Mouse (Mus musculus): ENCODE results near the gene Ube2o. TPM values are rescaled to one million over a fixed set of nuclear protein-coding genes. Genes with fewer than 3 reads are reported as not detected.
"Not testable (repeated sequence)": the region's sequence is repeated elsewhere in the genome, so short reads cannot be mapped to it uniquely, and the experiment has no call there.

Gene Ube2o
- polyA plus RNA-seq, 1 experiment from 2014 or later, result 8.8 TPM

GRCm38 (mm10) chr11:116494474-116495174, 86.6 kb downstream of the Ube2o start:
- Histone ChIP-seq H3K36me3 (no peaks in the 10 kb centered on the region), H3K4me3 (replicated peaks) (no peak overlapping the region), H3K4me2 (replicated peaks) (0 out of 2 replicates have a peak overlapping the region, but pooled peaks have one; percentile 6), H3K27ac (peak overlapping the region; percentile 92), H3K9me3 (no peaks in the 10 kb centered on the region), H3K27me3 (replicated peaks) (no peaks in the 10 kb centered on the region), H3K4me1 (replicated peaks) (peaks cover 15% of the 10 kb centered on the region; the same call in 1 of the 2 replicates), H3K9ac (no peak overlapping the region)
- peak; percentile 31 for ATAC-seq
- WGBS, result 35% methylated on average over 13 of the region's 13 CpGs

- no peak within 1 kb of the TSS for H3K9ac ChIP-seq
- 33% methylated on average over 4 of the region's 4 CpGs for WGBS
- peaks cover 20% of the 10 kb centered on the region; the same call in 1 of the 2 replicates for H3K4me1 ChIP-seq (replicated peaks)
- no peaks in the 10 kb centered on the region for H3K9me3 ChIP-seq
- H3K4me2 ChIP-seq (replicated peaks), result 0 out of 2 replicates have a peak within 1 kb of the TSS, but pooled peaks have one; percentile 6
- H3K27me3 ChIP-seq (replicated peaks), result no peaks in the 10 kb centered on the region
- no peak within 1 kb of the TSS for H3K4me3 ChIP-seq (replicated peaks)
- H3K36me3 ChIP-seq, result no peaks in the 10 kb centered on the region
- H3K27ac ChIP-seq, result peak within 1 kb of the TSS; percentile 92
- no peak for ATAC-seq
These were observed 87.4 kb downstream of the Ube2o start, which contains the start of gene Prpsap1 for GRCm38 (mm10) chr11:116493795-116494252. Gene Prpsap1 (minus strand): TSS chr11:116494202.

GRCm38 (mm10) chr11:116493191-116493590, 88.1 kb downstream of the Ube2o start:
- peaks cover 18% of the 10 kb centered on the region; the same call in 1 of the 2 replicates for H3K4me1 ChIP-seq (replicated peaks)
- no peak for ATAC-seq
- WGBS, result 66% methylated on average over 5 of the region's 5 CpGs
- H3K9ac ChIP-seq, result no peak overlapping the region
- no peaks in the 10 kb centered on the region for H3K27me3 ChIP-seq (replicated peaks)
- H3K27ac ChIP-seq, result no peak overlapping the region
- no peak overlapping the region for H3K4me3 ChIP-seq (replicated peaks)
- no peaks in the 10 kb centered on the region for H3K36me3 ChIP-seq
- H3K4me2 ChIP-seq (replicated peaks), result no peak overlapping the region
- H3K9me3 ChIP-seq, result no peaks in the 10 kb centered on the region

- not testable (repeated sequence) for H3K36me3 ChIP-seq; H3K9me3 ChIP-seq; ATAC-seq; H3K9ac ChIP-seq; H3K27me3 ChIP-seq (replicated peaks); H3K27ac ChIP-seq; H3K4me3 ChIP-seq (replicated peaks); H3K4me2 ChIP-seq (replicated peaks)
- WGBS, result 74% methylated on average over 1 of the region's 1 CpGs
- peaks cover 18% of the 10 kb centered on the region; the same call in 1 of the 2 replicates for H3K4me1 ChIP-seq (replicated peaks)
These were observed 88.7 kb downstream of the Ube2o start for GRCm38 (mm10) chr11:116492507-116492906.

- Histone ChIP-seq H3K27ac (peak overlapping the region; percentile 96), H3K4me1 (replicated peaks) (peaks cover 18% of the 10 kb centered on the region; the same call in 1 of the 2 replicates), H3K4me2 (replicated peaks) (peak overlapping the region; percentile 69), H3K9me3 (no peaks in the 10 kb centered on the region), H3K36me3 (peaks cover 10% of the 10 kb centered on the region), H3K27me3 (replicated peaks) (no peaks in the 10 kb centered on the region), H3K4me3 (replicated peaks) (no peak overlapping the region), H3K9ac (no peak overlapping the region)
- ATAC-seq, result no peak
- WGBS, result 60% methylated on average over 6 of the region's 6 CpGs
These were observed 89.9 kb downstream of the Ube2o start for GRCm38 (mm10) chr11:116491338-116491737.

GRCm38 (mm10) chr11:116490232-116491107, 90.8 kb downstream of the Ube2o start:
- no peaks in the 10 kb centered on the region for H3K27me3 ChIP-seq (replicated peaks)
- peak; percentile 92 for ATAC-seq
- under 1% methylated on average over 62 of the region's 62 CpGs for WGBS
- peak overlapping the region; percentile 69 for H3K4me2 ChIP-seq (replicated peaks)
- peaks cover 18% of the 10 kb centered on the region; the same call in 1 of the 2 replicates for H3K4me1 ChIP-seq (replicated peaks)
- H3K27ac ChIP-seq, result peak overlapping the region; percentile 96
- H3K9ac ChIP-seq, result peak overlapping the region; percentile 92
- H3K4me3 ChIP-seq (replicated peaks), result peak overlapping the region; percentile 99
- peaks cover 13% of the 10 kb centered on the region for H3K36me3 ChIP-seq
- no peaks in the 10 kb centered on the region for H3K9me3 ChIP-seq

GRCm38 (mm10) chr11:116489771-116490231, 91.4 kb downstream of the Ube2o start:
- Histone ChIP-seq H3K27me3 (replicated peaks) (no peaks in the 10 kb centered on the region), H3K9me3 (no peaks in the 10 kb centered on the region), H3K4me2 (replicated peaks) (peak overlapping the region; percentile 69), H3K4me3 (replicated peaks) (peak overlapping the region; percentile 99), H3K27ac (peak overlapping the region; percentile 96), H3K9ac (peak overlapping the region; percentile 92), H3K4me1 (replicated peaks) (peaks cover 12% of the 10 kb centered on the region; the same call in 1 of the 2 replicates), H3K36me3 (peaks cover 19% of the 10 kb centered on the region)
- peak; percentile 46 for ATAC-seq
- under 1% methylated on average over 39 of the region's 39 CpGs for WGBS

GRCm38 (mm10) chr11:116488693-116489375, 92.4 kb downstream of the Ube2o start:
- WGBS, result 63% methylated on average over 14 of the region's 14 CpGs
- Histone ChIP-seq H3K9ac (peak overlapping the region; percentile 92), H3K4me2 (replicated peaks) (peak overlapping the region; percentile 69), H3K36me3 (peaks cover 26% of the 10 kb centered on the region), H3K27ac (peak overlapping the region; percentile 96; the same call in 1 of the 2 replicates), H3K4me3 (replicated peaks) (peak overlapping the region; percentile 99), H3K27me3 (replicated peaks) (no peaks in the 10 kb centered on the region), H3K9me3 (no peaks in the 10 kb centered on the region), H3K4me1 (replicated peaks) (peaks cover 12% of the 10 kb centered on the region; the same call in 1 of the 2 replicates)
- no peak for ATAC-seq

GRCm38 (mm10) chr11:116488207-116488606, 93.0 kb downstream of the Ube2o start:
- H3K36me3 ChIP-seq, result peaks cover 30% of the 10 kb centered on the region
- no peak overlapping the region for H3K9ac ChIP-seq
- no peaks in the 10 kb centered on the region for H3K9me3 ChIP-seq
- peaks cover 12% of the 10 kb centered on the region; the same call in 1 of the 2 replicates for H3K4me1 ChIP-seq (replicated peaks)
- no peak overlapping the region for H3K4me3 ChIP-seq (replicated peaks)
- H3K27me3 ChIP-seq (replicated peaks), result no peaks in the 10 kb centered on the region
- no peak overlapping the region for H3K4me2 ChIP-seq (replicated peaks)
- no peak overlapping the region for H3K27ac ChIP-seq
- ATAC-seq, result no peak
